Mouse (Mus musculus) embryonic fibroblast, embryonic 13.5 days (primary cell): ENCODE measurements around the gene Cldn19. TPM values are rescaled to one million over a fixed set of nuclear protein-coding genes. Genes with fewer than 3 reads are reported as not detected.

Experiments used
- H3K27ac ChIP-seq: 2 replicates; pipeline ENCODE4 v1.5.1; 2012; ENCODE audit warnings: low read length, control low read depth, inconsistent platforms; ENCODE audit not compliant: insufficient read depth
- H3K4me1 ChIP-seq: 2 replicates; pipeline ENCODE4 v1.6.1; 2011; ENCODE audit warnings: low read length; ENCODE audit not compliant: control insufficient read depth, insufficient read depth
- H3K4me3 ChIP-seq: 2 replicates; pipeline ENCODE4 v1.5.1; 2011; ENCODE audit warnings: mild to moderate bottlenecking, control low read depth, low read length; ENCODE audit not compliant: insufficient read depth
- CTCF ChIP-seq: IDR thresholded peaks from 2 replicates; pipeline ENCODE4 v1.5.1; 2011; ENCODE audit warnings: mild to moderate bottlenecking, control low read depth, low read length, moderate library complexity, borderline replicate concordance; ENCODE audit not compliant: insufficient read depth
- POLR2A ChIP-seq: IDR thresholded peaks from 2 replicates; pipeline ENCODE4 v1.6.1; 2011; ENCODE audit warnings: low read depth, mild to moderate bottlenecking, control low read depth, low read length, moderate library complexity
- polyA plus RNA-seq: library from polyadenylated mRNA; stranded (reverse); fragments of >200 nt; gene quantifications from 2 replicates; pipeline ENCODE4 v1.2.4, GENCODE M21; 2011; ENCODE audit warnings: low read depth; ENCODE audit not compliant: missing spikeins, insufficient read length

Gene Cldn19
- 0.20 and 0.21 TPM in 2 replicates for polyA plus RNA-seq

DNA sequence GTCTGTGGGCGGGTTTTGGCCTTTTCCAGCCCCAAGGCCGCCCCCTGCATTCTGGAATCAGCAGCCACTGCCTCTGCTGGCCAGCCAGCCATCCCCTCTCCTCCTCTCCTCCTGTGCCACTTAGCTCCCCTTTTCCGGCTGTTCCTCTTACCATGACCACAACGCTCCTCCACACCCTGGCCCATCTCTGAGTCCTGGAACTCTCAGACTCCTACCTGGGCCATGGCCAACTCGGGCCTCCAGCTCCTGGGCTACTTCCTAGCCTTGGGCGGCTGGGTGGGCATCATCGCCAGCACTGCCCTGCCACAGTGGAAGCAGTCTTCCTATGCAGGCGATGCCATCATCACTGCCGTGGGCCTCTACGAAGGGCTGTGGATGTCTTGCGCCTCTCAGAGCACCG, at the start of gene Cldn19:
Gene Cldn19, plus strand, starts transcription at position 64 of the 400 bp plus-strand sequence.
- H3K27ac ChIP-seq = no peak within 1 kb of the TSS
- no peak for TF ChIP-seq CTCF
- no peak for TF ChIP-seq POLR2A

DNA sequence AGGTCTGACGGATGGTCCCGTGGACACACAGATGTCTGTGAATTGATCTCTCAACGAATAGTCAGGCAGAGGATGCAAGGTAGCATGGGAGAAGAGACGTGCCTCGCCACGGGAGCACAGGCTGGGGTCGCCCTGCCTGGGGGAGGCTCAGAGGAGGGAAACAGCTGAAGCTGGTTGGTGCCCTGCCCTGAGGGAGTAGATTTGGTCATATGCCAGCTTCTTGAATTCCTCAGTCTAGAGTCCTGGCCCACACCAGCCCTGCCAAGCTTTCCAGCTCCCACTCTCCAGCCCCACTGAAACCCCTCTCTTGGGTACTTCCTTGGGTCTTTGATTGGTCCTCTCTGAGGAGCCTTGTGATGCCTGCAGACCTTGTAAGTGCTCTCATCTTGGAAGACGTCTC, 38.5 kb upstream of the Cldn19 start:
- H3K4me3 ChIP-seq = no peak overlapping the region
- no peaks in the 10 kb centered on the region; the same call in 1 of the 2 replicates for H3K4me1 ChIP-seq
- no peak overlapping the region for H3K27ac ChIP-seq
- TF ChIP-seq CTCF = no peak
- no peak for TF ChIP-seq POLR2A

More for the DNA sequence above, at the start of gene Cldn19:
- H3K4me1 ChIP-seq = 0 out of 2 replicates have a peak, but pooled peaks cover 5% of the 10 kb centered on the region
- H3K4me3 ChIP-seq = no peak within 1 kb of the TSS

DNA sequence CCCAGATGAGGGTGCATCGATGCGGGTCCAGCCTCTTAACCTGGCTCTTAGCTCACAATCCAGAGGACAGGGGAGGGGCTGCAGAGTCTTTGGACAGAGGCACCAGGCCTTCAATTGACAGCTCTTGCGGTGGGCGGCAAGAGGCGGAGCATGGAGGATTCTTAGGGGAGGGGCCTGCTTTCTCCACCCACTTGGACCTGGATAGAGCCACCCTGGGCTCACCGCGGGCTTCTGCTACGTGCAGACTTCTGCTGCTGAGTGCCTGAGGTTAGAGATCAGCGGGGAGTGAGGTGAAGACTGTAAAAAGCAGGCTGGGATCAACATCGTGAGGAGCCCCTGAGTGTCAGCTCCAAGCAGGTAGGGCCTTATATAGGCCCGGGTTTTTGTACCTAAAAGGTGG, 37.0 kb upstream of the Cldn19 start, which contains the start of gene Tmem269:
Gene Tmem269, minus strand, starts transcription at position 49 of the 400 bp plus-strand sequence.
- Histone ChIP-seq H3K4me3 (no peak within 1 kb of the TSS), H3K4me1 (no peaks in the 10 kb centered on the region; the same call in 1 of the 2 replicates), H3K27ac (no peak within 1 kb of the TSS)
- TF ChIP-seq CTCF = no peak
- no peak for TF ChIP-seq POLR2A

DNA sequence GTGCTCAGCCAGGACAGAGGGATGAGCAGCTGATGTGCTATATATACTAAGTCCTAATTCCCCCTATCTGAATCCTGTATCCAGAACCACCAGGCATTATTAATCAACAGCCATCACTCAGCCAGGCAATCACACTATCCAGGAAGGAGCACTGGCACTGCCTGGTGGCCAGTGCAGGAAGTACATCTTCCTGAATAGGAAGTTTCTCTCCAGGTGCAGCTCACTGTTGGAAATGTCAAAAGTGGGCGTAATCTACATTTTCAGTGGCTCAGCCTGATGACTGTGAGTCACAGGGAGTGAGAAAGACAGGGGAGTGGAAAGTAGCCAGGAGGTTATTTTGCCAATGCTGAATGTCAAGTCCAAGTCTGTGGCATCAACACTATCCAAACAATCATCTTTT, 31.5 kb upstream of the Cldn19 start:
- H3K27ac ChIP-seq = no peak overlapping the region
- TF ChIP-seq POLR2A (no peak), CTCF (peak; percentile 51; the same call in 1 of the 2 replicates)
- no peak overlapping the region for H3K4me3 ChIP-seq
- no peaks in the 10 kb centered on the region for H3K4me1 ChIP-seq

GRCm38 (mm10) chr4:119224534-119224933, 30.7 kb upstream of the Cldn19 start:
- Histone ChIP-seq H3K27ac (no peak overlapping the region), H3K4me3 (no peak overlapping the region), H3K4me1 (no peaks in the 10 kb centered on the region)
- TF ChIP-seq CTCF (no peak), POLR2A (no peak)

- Histone ChIP-seq H3K27ac (no peak overlapping the region), H3K4me1 (no peaks in the 10 kb centered on the region), H3K4me3 (no peak overlapping the region)
- TF ChIP-seq POLR2A (no peak), CTCF (no peak)
Measured at GRCm38 (mm10) chr4:119225719-119226118, 29.5 kb upstream of the Cldn19 start.

DNA sequence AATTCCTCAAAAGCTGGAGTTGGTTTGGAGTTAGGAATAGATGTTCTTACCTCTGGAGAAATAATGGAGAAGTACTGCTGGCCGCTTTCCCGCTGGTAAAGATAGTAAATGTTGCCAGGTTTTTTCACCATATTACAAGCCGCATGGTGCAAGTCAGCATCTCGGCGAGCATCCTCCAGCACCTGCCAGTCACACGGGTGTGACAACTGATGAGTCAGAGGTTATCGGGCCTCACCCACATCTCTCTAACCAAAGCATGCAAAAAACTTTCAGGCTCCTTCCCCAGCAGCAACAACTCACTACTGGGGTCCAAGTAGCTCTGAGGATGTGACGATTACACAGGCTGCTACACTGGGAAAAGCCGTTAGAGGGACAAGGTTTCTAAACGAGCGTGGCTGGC, 28.5 kb upstream of the Cldn19 start:
- H3K27ac ChIP-seq = no peak overlapping the region
- no peak overlapping the region for H3K4me3 ChIP-seq
- H3K4me1 ChIP-seq = no peaks in the 10 kb centered on the region
- TF ChIP-seq CTCF = no peak
- TF ChIP-seq POLR2A = no peak

- Histone ChIP-seq H3K27ac (peak within 1 kb of the TSS; percentile 73), H3K4me3 (peak within 1 kb of the TSS; percentile 91), H3K4me1 (0 out of 2 replicates have a peak, but pooled peaks cover 3% of the 10 kb centered on the region)
- TF ChIP-seq POLR2A (peak; percentile 84), CTCF (no peak)
Measured at GRCm38 (mm10) chr4:119232410-119233255, 22.6 kb upstream of the Cldn19 start, which contains the start of the genes AU022252 and P3h1. Gene AU022252, minus strand, starts transcription at chr4:119232712. Gene P3h1, plus strand, starts transcription at chr4:119232915.

- H3K4me1 ChIP-seq = 0 out of 2 replicates have a peak, but pooled peaks cover 3% of the 10 kb centered on the region
- peak overlapping the region; percentile 82 for H3K4me3 ChIP-seq
- TF ChIP-seq CTCF = no peak
- TF ChIP-seq POLR2A = peak; percentile 85
- H3K27ac ChIP-seq = peak overlapping the region; percentile 73
Measured at GRCm38 (mm10) chr4:119233256-119233901, 21.8 kb upstream of the Cldn19 start.
